Mouse (Mus musculus) spleen, adult 2 months (tissue): ENCODE results near the gene Cobl. TPM values are rescaled to one million over a fixed set of nuclear protein-coding genes. Genes with fewer than 3 reads are reported as not detected.

Source experiments
- DNase-seq, 2 experiments: peaks; one replicate each; pipeline versions ENCODE4 v3.0.0 to v3.0.0-alpha.2; 2012 to 2021; ENCODE audit warnings: low spot score in 2 of 2, low read depth in 1 of 2
- H3K27ac ChIP-seq: fragments of 200-500 bp; 2 replicates; pipeline ENCODE4 v1.5.1; 2012; ENCODE audit warnings: low read length, inconsistent platforms; ENCODE audit not compliant: insufficient read depth
- H3K27me3 ChIP-seq: fragments of 200-500 bp; 2 replicates; pipeline ENCODE4 v1.6.1; 2012; ENCODE audit warnings: mild to moderate bottlenecking, moderate library complexity, low read length, inconsistent platforms; ENCODE audit not compliant: control insufficient read depth, insufficient read depth
- H3K36me3 ChIP-seq: fragments of 200-500 bp; 2 replicates; pipeline ENCODE4 v1.6.1; 2012; ENCODE audit warnings: mild to moderate bottlenecking, low read length, inconsistent platforms; ENCODE audit not compliant: control insufficient read depth, insufficient read depth
- H3K4me1 ChIP-seq: fragments of 200-500 bp; 2 replicates; pipeline ENCODE4 v1.6.1; 2011; ENCODE audit warnings: inconsistent platforms; ENCODE audit not compliant: control insufficient read depth, insufficient read depth, insufficient read length
- H3K4me3 ChIP-seq: fragments of 200-500 bp; 2 replicates; pipeline ENCODE4 v1.5.1; 2011; ENCODE audit warnings: mild to moderate bottlenecking, inconsistent platforms; ENCODE audit not compliant: insufficient read depth, insufficient read length; ENCODE audit errors: extremely low read depth
- CTCF ChIP-seq: fragments of 200-500 bp; IDR thresholded peaks from 2 replicates; pipeline ENCODE4 v1.5.1; 2011; ENCODE audit warnings: mild to moderate bottlenecking, inconsistent platforms; ENCODE audit not compliant: insufficient read depth, insufficient read length, insufficient replicate concordance; ENCODE audit errors: extremely low read depth
- POLR2A ChIP-seq: fragments of 200-500 bp; IDR thresholded peaks from 2 replicates; pipeline ENCODE4 v1.6.1; 2011; ENCODE audit warnings: low read depth, low read length, inconsistent platforms
- WGBS: fragments of 180-500 bp; shearing (Covaris S2); methylation state at CpG from one replicate; pipeline ENCODE4 v1.1.7; 2018; 5-methylcytosine and 5-hydroxymethylcytosine counted together
- polyA plus RNA-seq: library from polyadenylated mRNA; depleted of rRNA; stranded (reverse); fragments of >200 nt; gene quantifications from 2 replicates; pipeline ENCODE4 v1.2.3, GENCODE M21; 2012

The Cobl gene
- polyA plus RNA-seq, 1 experiment: 0.32 TPM

DNA sequence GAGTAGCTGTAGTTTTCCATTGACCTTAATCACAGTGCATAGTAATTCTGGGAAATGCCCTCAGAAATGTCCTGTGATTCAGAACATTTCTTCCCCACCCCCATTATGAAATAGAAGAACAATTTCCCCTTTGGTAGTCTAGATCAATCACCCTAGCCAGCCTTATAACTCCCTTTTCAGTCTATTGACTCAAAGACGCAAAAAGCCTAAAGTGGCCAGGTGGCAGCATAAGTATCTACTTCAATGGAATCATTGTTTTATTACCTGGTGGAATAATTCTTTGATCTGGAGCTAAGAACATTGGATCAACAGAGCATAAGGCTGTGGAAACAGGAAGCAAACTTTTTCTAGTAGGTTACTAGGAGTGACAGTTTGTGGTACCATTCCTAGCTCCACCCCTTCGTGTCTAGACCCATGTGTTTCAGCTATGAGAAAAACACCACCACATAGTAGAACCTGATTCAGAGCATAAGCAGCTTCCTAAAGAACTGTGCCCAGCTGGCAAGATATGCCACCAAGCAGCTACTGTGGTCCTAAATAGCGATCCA, 15.2 kb upstream of the Cobl start:
- no peak overlapping the region for H3K4me3 ChIP-seq
- 87% methylated on average over 3 of the region's 3 CpGs for WGBS
- no peaks in the 10 kb centered on the region for H3K36me3 ChIP-seq
- no peaks in the 10 kb centered on the region for H3K27me3 ChIP-seq
- H3K27ac ChIP-seq: no peak overlapping the region
- no peak for DNase-seq
- no peak for TF ChIP-seq CTCF
- no peak for TF ChIP-seq POLR2A
- no peaks in the 10 kb centered on the region for H3K4me1 ChIP-seq

DNA sequence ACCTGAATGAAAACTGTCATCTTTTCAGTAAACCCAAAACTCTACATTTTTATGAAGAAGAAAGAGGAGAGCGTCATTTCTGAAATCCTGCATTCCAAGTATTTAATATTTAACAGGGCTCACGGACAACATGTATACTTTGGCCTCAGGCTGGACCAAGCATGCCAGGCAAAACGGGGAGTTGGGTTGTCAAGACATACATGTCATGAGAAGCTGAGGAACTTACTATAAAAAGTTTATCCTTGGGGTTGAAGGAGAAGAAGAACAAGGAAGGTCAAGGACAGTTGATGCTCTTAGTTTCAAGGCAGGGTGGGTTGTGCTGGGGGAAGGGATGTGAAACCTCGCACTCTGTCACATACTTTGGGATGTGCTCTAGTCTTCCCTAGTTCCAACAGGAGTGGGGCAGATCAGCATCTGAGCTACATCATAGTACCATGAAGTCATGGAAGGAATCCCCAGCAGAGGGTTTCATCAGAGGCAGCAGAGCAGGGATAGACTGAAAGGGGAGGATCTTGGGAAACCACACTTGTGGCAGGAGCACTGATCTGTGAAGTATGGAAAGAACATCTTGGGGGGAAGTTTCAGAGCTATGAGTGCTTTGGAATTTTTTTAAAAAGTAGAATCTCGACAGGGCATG, 9.7 kb upstream of the Cobl start:
- TF ChIP-seq POLR2A (no peak), CTCF (no peak)
- DNase-seq: no peak
- no peaks in the 10 kb centered on the region for H3K27me3 ChIP-seq
- H3K4me3 ChIP-seq: no peak overlapping the region
- H3K27ac ChIP-seq: no peak overlapping the region
- H3K4me1 ChIP-seq: no peaks in the 10 kb centered on the region
- WGBS: 80% methylated on average over 5 of the region's 5 CpGs
- H3K36me3 ChIP-seq: no peaks in the 10 kb centered on the region

DNA sequence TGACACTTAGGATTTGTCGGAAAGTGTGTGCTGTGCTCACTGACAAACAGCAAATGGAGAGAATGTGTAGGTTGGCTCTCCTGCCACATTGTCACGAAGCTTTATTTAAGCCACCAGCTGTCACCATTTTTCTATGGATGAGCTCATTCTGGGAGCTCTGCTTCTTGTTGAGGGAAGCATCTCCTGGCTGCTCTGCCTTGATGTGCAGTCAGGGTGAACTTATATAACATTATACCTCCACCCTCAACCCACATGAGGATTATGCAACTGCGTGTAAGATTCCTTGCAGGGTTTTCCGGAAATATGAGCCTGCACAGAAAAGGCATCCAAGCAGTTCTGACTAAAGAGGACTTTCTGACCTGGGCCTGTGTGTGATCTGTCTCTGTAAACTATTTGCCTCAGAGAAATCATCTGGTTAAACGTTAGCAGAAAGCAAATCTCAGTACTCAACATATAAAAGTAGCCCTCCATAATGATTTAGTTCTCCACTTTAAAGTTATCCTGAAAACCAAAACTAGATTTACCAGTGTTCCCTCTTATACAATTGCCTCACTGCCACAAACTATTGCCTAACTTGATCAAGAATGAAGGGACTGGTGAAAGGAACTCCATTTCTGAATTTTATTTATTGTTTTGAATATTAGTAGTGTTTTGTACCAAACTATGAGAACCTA, 9.0 kb upstream of the Cobl start:
- Histone ChIP-seq H3K4me1 (no peaks in the 10 kb centered on the region), H3K27me3 (no peaks in the 10 kb centered on the region), H3K4me3 (no peak overlapping the region), H3K27ac (no peak overlapping the region), H3K36me3 (no peaks in the 10 kb centered on the region)
- DNase-seq: no peak
- TF ChIP-seq POLR2A: no peak
- WGBS: 78% methylated on average over 5 of the region's 5 CpGs

DNA sequence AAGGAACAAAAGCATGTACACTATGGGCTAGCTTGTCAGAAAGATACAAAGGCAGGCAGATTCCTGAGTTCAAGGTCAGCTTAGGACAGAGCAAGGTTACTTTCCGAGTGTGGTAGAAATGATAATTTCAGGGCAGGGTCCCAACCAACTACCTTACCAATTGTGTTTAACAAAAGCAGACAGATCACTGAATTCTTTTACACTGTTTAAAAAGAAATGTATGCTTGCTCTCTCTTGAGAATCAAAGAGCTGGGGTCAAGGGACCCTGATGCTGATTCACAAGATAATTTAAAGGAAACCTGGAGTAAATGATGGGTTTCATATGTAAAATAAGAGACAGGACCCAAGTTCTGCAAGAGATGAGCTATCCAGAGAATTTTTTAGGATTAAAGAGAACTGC, 4.9 kb upstream of the Cobl start:
- Histone ChIP-seq H3K27ac (no peak overlapping the region), H3K27me3 (peaks cover 2% of the 10 kb centered on the region; the same call in 1 of the 2 replicates), H3K36me3 (no peaks in the 10 kb centered on the region), H3K4me3 (no peak overlapping the region), H3K4me1 (no peaks in the 10 kb centered on the region)
- no peak for DNase-seq
- WGBS: 80% methylated on average over 1 of the region's 1 CpGs
- TF ChIP-seq CTCF (no peak), POLR2A (no peak)

DNA sequence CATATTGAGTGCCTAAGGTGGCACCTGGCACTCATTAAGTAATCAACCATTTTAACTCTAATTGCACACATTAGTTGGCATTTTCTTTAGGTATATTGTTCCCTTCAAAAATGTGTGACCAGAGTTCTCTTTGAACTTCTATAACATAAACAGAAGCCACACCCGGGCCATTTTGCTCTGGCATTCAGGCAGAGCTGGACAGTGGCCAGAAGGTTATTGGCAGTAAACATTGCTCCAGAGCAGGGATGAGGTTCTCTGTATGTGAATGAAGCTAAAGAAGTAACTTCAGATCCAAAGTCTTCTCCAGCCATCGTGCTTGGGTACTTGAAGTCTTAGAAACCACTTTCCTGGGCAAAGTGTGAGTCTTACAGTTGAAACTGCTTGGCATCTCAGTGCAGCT, 3.9 kb upstream of the Cobl start:
- no peak for DNase-seq
- TF ChIP-seq CTCF (no peak), POLR2A (no peak)
- H3K27ac ChIP-seq: no peak overlapping the region
- no peak overlapping the region for H3K4me3 ChIP-seq
- H3K36me3 ChIP-seq: no peaks in the 10 kb centered on the region
- 68% methylated on average over 2 of the region's 2 CpGs for WGBS
- H3K27me3 ChIP-seq: peaks cover 3% of the 10 kb centered on the region
- no peaks in the 10 kb centered on the region for H3K4me1 ChIP-seq

DNA sequence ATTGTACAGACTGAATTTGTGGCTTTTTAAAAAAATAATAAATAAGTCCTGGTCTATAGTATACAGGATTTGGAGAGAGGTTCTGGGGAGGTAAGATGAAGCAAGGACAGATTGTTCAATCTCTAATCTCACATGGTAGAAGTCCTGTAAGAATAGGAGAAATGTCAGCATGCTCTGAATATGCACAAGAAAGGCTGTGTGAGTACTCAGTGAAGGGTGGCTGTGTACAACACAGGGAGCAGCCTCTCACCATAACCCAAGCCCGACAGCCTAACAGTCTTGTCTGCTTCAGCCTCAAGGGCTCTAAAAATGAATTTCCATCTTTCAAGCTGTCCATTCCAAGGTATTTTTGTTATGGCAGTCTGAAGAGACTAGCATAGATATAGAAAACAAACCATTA, 3.1 kb upstream of the Cobl start:
- Histone ChIP-seq H3K4me1 (no peaks in the 10 kb centered on the region), H3K36me3 (no peaks in the 10 kb centered on the region), H3K27ac (no peak overlapping the region), H3K4me3 (no peak overlapping the region), H3K27me3 (peaks cover 3% of the 10 kb centered on the region)
- 88% methylated on average over 1 of the region's 1 CpGs for WGBS
- TF ChIP-seq POLR2A (no peak), CTCF (no peak)
- no peak for DNase-seq

DNA sequence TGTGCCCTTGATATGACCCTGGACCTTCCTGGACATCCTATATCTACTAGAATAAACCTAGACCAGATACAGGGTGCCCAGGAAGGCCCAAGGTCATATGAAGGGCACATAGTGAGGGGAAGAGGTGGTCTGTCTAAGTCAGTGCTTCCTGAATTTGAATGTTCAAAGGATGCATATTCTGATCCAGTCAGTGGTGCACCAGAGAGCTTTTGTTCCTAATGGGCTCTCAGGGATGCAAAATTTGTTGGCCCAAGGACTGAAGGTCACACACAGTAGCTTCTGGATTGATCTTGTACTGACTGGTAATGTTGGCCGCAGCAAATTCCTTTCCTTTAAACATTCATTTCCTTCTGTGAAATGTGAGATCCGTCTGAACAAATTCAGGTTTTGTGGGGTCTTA, 2.5 kb upstream of the Cobl start:
- TF ChIP-seq POLR2A: no peak
- TF ChIP-seq CTCF: no peak
- peaks cover 3% of the 10 kb centered on the region for H3K27me3 ChIP-seq
- no peaks in the 10 kb centered on the region for H3K36me3 ChIP-seq
- 88% methylated on average over 2 of the region's 2 CpGs for WGBS
- no peak overlapping the region for H3K4me3 ChIP-seq
- no peak overlapping the region for H3K27ac ChIP-seq
- no peaks in the 10 kb centered on the region for H3K4me1 ChIP-seq
- no peak for DNase-seq
